Mouse (Mus musculus) thymus, adult 2 months (tissue): ENCODE results near the gene Nhlrc4.

Experiments
- CTCF ChIP-seq: fragments of 200-500 bp; IDR thresholded peaks from 2 replicates; pipeline ENCODE4 v1.5.1; 2012; ENCODE audit warnings: mild to moderate bottlenecking, control low read depth, low read length, moderate library complexity, borderline replicate concordance; ENCODE audit not compliant: control insufficient read depth, poor library complexity, insufficient read depth; ENCODE audit errors: extremely low read depth
- POLR2A ChIP-seq: fragments of 200-500 bp; IDR thresholded peaks from 2 replicates; pipeline ENCODE4 v1.6.1; 2012; ENCODE audit warnings: mild to moderate bottlenecking, low read length, control low read depth, moderate library complexity; ENCODE audit not compliant: control insufficient read depth, poor library complexity, insufficient read depth; ENCODE audit errors: extremely low read depth

GRCm38 (mm10) chr17:25941511-25942241, 3.1 kb downstream of the Nhlrc4 start:
- TF ChIP-seq CTCF (no peak), POLR2A (peak; percentile 61)
